Mouse (Mus musculus): ENCODE results near the gene Catip.

Catip gene

DNA sequence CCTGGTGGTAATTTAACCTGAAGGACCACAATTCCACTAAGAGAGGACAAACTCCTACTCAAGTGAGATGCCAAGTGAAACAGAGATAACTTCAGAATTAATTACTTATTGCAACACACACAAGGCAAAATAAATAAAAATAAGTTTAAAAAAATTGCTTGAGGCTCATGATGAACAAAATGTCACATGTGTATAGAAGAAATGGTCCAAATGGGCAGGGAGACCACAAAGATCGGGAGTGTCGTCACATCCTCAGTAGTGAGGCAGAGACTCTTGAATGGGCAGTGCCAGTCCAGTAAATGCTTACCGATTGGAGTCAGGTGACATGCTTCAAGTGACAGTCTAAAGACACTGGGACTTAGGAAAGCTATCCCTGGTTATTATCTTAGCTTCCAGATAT is 38.6 kb downstream of the Catip start:
- DNase-seq (ENCODE audit: low spot score in 2 of 2) = no peak

DNA sequence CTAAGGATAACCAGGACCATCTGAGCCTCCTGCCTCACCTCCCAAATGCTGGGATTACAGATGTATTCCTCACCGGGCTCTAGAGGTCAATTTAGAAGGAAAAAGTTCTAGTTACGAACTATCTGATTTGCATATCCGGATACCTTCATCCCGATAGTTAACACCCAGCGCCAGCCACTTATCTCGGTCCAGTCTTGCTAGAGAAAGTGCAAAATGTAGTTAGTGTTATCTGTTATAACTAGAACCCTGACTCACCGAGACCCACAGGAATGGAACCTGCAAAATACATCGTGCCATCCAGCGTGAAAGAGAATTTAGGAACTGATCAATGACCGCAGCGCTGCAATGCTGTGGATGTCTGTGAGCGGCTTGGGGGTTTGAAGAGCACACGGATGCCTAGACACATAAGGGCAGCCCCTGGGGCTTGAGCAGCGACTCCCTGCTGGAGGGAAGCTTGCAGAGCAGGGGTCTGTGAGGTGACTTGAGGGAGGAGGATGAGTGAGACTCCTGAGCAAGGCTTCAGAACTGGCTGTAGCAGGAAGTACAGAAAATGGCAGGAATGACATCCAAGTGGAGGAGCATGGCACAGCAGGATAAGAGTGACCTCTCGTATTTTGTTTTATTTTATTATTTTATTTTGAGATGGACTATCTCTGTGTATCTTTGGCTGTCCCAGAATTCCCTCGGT is 39.3 kb downstream of the Catip start:
- no peak for DNase-seq (ENCODE audit: low spot score in 2 of 2)

GRCm38 (mm10) chr1:74404206-74404605 is 42.3 kb downstream of the Catip start:
- DNase-seq (ENCODE audit: low spot score in 2 of 2) = no peak

GRCm38 (mm10) chr1:74408589-74409504 is 46.9 kb downstream of the Catip start, which contains the start of gene Vil1:
Gene Vil1, plus strand, starts transcription at chr1:74409376.
- DNase-seq (ENCODE audit: low spot score in 2 of 2) = no peak

DNA sequence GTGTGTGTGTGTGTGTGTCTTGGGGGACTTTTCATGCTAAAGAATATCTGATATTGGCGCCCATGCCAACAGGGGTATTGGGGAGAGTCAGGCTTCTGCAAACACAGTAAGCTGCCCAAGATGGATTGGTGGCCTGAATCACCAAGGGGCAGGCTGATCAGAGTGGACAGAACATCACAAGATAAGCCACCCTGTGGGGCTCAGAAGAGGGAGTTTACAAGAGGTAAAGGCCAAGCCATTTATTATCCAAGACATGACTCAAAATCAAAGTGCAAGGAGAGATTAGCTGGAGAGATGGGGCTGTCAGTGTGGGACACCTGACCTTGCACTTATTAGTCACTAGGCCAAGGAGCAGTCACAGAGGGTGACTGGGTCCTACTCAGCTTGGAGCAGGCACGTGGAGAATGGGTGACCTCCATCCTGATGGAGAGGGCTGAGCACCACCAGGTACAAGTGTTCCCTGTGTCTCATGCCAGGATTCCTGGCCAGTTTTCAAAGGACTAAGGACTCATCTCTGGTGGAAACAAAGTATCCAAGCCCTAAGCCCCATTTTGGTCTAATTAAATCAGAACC is 49.9 kb downstream of the Catip start:
- no peak for DNase-seq (ENCODE audit: low spot score in 2 of 2)

DNA sequence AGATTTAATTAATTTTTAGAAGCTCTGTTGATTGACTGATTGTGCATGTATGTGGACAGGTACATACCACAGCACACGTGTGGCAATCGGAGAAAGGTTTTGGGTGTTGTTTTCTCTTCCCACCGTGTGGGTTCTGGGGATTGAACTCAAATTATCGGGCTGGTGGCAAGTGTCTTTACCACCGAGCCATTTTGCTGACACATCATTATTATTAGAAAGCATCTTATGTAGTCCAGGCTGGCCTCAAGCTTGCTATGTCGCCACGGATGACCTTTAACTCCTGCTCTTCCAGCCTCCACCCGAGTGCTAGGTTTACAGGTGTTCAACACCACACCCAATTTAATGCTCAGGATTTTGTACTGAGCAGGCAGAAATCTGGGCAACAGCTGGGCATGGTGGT is 50.8 kb downstream of the Catip start:
- no peak for DNase-seq (ENCODE audit: low spot score in 2 of 2)

- DNase-seq (ENCODE audit: low spot score in 2 of 2) = peak in 1 of 2 experiments; percentile 61
Observed at GRCm38 (mm10) chr1:74415143-74415542, 53.2 kb downstream of the Catip start.

Data from spleen, postnatal 10 days (tissue).